Mouse (Mus musculus) G1E (cell line): ENCODE measurements around the gene Lin7b.

Experiments
- CTCF ChIP-seq: IDR thresholded peaks from 2 replicates; pipeline ENCODE4 v1.5.1; 2012; ENCODE audit warnings: low read depth, low read length, inconsistent platforms, mixed read lengths
- GATA1 ChIP-seq: IDR thresholded peaks from 2 replicates; pipeline ENCODE4 v1.6.1; 2012; ENCODE audit warnings: borderline replicate concordance, low read length, inconsistent platforms, mixed read lengths
- GATA2 ChIP-seq: IDR thresholded peaks from 2 replicates; pipeline ENCODE4 v1.6.1; 2012; ENCODE audit warnings: low read depth, low read length, inconsistent platforms, borderline replicate concordance

GRCm38 (mm10) chr7:45368178-45368577 is 2.2 kb downstream of the Lin7b start:
- TF ChIP-seq CTCF (no peak), GATA1 (no peak), GATA2 (no peak)
